Mouse (Mus musculus) fibroblast of lung, adult 2 months (primary cell): ENCODE data around the gene Mcf2l.

Experiments used
- DNase-seq: peaks from one replicate; pipeline ENCODE4 v3.0.0-alpha.2; 2011; ENCODE audit warnings: low read depth

The Mcf2l gene

GRCm38 (mm10) chr8:12951051-12951630, 77.5 kb downstream of the Mcf2l start:
- DNase-seq: no peak

GRCm38 (mm10) chr8:12952699-12953098, 79.1 kb downstream of the Mcf2l start:
- no peak for DNase-seq

DNA sequence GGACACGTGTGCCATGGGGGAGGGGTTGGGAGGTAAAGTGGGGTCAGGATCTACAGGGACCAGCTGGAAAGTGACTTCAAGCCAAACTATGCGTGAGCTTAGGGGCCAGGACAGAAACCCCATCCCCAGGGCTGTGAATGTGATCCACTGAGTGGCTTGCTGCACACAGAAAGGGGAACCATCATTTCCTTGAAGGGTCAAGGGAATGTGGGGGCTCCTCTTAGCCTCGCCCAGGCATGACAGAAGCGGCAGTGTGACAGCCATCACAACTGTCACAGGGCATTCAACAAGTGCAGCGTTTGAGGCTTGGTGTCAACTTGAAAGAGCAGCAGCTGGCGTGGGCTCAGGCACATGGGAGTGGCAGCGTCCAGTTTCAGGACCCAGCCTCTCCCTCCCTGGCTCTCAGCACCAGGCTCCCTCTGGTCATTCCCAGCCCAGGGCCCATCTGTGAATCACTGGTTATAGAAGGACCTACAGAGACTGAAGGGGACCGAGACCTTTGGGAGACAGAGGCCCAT, 81.8 kb downstream of the Mcf2l start:
- no peak for DNase-seq

DNA sequence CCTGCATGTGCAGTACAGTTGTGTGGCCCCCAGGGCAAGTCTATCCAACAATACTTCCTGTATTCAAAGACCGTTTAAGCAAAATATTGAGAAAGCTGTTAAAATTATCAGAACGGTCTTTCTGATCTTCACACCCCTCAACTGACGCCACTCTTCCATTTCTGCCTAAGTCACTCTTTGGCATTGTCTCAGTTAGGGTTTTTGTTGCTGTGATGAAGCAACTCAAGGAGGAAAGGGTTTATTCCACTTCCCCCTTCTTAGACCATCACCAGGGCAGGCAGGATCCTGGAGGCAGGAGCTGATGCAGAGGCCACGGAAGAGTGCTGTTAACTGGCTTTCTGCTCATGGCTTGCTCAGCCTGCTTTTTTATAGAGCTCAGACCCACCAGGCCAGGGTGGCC, 82.3 kb downstream of the Mcf2l start:
- DNase-seq: no peak

- DNase-seq: no peak
Measured at GRCm38 (mm10) chr8:12956941-12957340, 83.3 kb downstream of the Mcf2l start.

DNA sequence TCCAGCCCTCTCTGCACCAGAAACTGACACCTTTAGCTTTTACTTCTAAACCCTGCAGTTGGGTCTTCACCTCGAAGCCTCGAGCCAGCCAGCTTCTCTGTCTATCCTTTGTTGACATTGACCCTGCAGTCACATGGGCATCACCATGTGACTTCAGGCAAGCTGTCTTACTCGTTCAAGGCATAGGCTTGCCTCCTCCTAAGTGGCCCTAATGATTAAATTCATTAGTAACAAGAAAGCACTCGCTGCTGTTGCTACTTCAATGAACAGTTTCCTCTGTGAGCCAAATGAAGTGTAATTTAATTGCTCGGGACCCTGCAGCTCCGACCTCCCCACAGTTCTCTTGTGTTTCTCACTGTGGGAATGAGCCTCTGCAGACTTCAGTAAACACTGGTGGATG, 83.8 kb downstream of the Mcf2l start:
- no peak for DNase-seq

GRCm38 (mm10) chr8:12960609-12961008, 87.0 kb downstream of the Mcf2l start:
- DNase-seq: no peak

- DNase-seq: no peak
Measured at GRCm38 (mm10) chr8:12961211-12961610, 87.6 kb downstream of the Mcf2l start.

GRCm38 (mm10) chr8:12961821-12962534, 88.4 kb downstream of the Mcf2l start:
- DNase-seq: peak; percentile 20

DNA sequence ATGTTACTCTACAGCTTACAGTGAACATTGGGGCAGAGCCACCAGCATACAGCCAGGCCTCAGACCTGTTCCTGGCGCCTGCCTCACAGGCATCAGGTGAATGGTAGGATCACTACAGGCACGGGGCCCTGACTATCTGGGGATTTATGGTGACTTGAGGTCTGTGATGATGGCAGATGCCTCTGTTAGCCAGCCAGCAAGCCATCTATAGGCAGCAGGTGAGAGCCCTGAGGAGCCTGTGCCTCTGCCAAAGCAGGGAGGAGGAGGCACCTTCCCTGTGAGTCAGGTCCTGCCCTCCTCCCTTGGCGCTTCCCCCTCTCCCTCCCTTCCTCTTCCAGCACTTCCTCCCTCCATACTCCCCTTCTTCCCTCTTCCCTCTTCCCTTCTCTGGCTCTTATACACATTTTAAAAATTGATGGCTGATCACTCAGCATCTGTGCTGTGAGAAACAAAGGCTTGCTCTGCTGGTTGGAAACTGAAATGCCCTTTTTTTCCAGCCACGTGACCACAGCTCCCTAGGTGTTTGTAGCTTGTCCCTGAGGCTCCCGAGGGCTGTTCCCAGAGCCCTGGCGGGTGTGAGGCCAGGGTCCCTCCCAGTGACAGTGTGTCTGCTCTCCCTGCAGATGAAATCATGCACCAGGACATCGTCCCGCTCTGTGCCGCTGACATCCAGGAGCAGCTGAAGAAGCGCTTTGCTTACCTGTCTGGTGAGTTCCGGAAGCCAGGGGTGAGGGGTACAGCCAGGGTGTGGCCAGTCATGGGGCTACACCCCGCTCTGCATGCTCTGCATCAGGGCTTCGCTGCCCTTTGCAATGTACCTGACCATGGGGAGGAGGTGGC, 89.2 kb downstream of the Mcf2l start:
- no peak for DNase-seq

DNA sequence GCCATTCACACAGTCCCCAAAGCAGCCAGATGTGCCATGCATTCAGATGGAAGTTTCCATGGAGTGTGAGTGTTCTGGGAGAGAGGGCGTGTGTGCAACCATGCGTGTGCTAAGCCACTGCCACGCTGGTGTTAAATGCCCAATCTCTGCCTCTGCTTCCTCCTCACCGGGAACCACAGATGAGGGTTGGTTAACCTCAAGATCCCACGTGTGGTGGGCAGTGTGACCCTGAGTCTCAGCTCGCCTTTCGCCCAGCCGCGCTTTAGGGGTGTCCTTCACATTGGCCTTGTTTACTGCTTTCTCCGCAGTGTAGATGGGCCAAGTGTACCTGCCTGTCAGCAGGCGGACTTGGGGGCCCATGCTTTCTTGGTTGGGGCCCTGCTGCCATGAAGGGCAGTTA, 102.7 kb downstream of the Mcf2l start:
- DNase-seq: no peak

- no peak for DNase-seq
Measured at GRCm38 (mm10) chr8:12976723-12977122, 103.1 kb downstream of the Mcf2l start.

DNA sequence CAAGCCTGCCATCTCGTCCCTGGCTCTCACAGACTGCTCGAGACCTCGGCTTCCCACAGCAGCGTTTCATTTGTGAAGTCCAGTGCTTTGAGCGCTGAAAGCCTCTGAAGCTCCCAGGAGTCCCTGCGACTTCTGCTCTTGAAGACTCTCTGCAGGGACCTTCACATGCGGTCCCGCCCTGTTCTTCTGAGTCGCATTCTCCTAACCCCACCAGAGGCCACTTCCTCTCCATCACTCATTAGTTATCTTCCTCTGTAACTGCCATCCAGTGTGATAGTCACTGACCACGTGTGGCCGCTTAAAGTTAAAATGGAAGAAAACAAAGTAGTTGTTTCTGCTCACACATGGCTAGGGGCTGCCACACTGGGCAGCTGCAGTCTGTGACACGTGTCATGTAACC, 103.7 kb downstream of the Mcf2l start:
- no peak for DNase-seq

GRCm38 (mm10) chr8:12978308-12978707, 104.7 kb downstream of the Mcf2l start:
- DNase-seq: no peak

- DNase-seq: peak; percentile 38
Measured at GRCm38 (mm10) chr8:12978726-12979125, 105.1 kb downstream of the Mcf2l start.

GRCm38 (mm10) chr8:12983681-12984467, 110.3 kb downstream of the Mcf2l start:
- peak; percentile 82 for DNase-seq

DNA sequence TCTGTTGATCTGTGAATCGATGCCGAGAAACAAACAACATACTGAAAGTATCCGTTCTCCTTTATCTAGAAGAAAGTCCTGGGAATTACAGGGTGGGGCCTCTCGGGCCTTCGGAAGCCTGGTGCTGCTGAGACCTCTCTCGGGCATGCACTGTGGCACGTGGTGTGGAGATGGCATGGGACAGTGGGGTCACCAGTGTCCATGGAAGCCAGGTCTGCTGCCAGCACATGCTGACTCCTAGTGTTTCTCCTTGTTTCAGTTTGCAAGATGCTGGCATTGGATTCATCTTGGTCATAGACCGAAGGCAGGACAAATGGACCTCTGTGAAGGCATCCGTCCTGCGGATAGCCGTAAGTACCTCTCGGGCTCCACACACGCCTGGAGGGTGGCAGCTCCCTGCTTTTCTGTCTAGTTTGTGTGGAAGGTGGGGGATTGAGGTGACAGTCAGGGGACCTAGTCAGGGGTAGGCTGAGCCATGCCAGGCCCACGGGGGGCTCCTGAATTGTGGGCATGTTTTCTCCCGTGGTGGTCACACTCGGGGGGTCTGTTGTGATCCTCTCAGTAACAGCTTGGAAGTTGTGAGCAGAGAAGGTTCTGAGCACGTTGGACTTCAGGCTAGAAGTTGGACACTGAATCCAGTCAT, 111.1 kb downstream of the Mcf2l start:
- no peak for DNase-seq

DNA sequence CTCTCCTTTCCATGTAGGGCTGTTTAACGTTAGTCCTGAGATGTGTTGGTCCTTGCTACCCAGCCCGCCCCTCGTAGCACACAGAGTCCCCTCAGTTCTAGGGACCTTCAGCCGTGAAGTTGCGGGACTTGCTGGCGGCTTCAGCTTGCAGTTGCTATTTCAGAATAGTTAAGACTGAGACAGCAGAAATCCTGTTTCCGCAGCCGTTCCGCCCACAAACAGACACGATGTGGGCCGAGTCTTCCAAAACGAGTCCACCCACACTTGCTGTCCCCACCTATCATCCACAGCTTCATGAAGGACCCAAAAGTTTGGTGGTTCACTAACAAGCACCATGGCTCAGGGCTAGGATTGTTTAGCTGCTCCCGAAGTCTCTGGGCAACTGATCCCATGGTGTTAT, 111.7 kb downstream of the Mcf2l start:
- no peak for DNase-seq

GRCm38 (mm10) chr8:12987571-12987970, 114.0 kb downstream of the Mcf2l start:
- DNase-seq: no peak

DNA sequence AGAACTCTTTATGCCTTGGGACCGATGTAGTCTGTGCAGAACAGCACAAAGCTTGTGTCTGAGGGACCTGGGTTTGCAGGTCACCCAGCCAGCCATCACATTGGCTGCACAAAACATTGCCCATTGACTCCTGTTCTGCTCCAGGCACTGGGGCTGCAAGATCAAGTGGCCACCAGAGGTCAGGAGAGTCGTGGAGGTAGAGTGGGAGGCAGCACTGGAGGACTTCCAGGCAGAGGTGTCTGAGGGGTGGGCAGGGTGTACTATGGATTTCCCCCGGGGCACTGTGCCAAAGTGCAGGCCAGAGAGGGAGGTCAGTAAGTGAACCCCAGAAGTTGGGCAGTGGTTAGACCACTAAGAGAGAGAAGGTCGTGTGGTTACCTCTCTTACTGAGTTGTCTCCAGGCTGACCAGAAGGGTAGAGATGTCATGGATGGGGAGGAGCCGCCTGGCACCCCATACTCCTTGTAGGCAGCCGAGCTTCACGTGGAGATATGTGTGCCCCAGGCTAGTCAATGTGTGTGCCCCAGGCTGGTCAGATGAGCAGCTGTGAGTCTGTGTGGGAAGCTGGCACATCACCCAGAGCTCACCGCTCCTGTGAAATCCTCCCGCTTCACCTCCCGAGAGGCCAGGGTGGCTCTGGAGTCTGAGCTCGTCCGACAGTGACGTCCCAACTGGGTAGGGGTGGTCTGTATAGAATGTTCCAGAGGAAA, 115.3 kb downstream of the Mcf2l start:
- DNase-seq: no peak

DNA sequence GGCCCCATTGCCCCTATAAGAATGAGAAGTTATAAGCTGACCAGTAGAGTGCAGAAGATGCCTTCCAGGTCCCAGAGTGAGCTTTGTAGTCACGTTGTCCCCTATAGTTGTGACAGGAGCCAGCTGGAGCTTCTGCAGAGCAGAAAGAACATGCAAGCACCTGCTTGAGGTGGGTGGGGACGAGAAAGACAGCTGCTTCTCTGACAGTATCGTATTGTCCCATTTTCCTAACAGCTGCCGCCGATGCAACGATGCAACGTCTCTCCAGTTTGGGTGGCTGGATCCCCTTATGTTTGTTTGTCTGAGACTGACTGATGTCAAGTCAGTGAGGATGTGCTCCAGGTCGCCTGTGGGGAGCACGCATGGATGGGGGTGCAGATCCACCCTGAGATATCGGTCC, 117.8 kb downstream of the Mcf2l start:
- no peak for DNase-seq
